Mouse (Mus musculus) cerebellum, adult 18-20 months (tissue): ENCODE results near the gene Slfn2.
"Not testable (repeated sequence)": the region's sequence is repeated elsewhere in the genome, so short reads cannot be mapped to it uniquely, and the experiment has no call there.

Source experiments
- DNase-seq, 2 experiments: peaks; one replicate each; pipeline ENCODE4 v3.0.0; 2021

The Slfn2 gene

DNA sequence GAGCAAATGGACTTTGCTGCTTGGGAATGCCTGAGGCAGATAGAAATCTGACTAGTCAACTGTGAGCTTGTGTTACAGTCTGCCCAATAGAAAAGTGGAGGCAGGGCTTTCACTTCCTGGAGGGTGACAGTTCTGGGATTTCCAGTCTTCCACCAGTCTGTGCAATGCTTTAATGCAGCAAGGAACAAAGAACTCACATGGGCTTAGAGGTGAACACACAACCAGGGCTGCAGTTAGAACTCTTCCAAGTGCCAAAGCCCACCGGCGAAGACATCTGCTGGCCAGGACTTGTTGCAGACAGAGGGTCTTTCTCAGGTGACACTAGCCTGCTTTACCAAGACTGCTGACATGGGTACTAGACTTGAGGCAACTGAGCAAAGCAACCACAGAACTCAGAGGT is at the start of gene Slfn2:
Gene Slfn2, plus strand, starts transcription at position 167 of the 400 bp plus-strand sequence.
- no peak for DNase-seq

GRCm38 (mm10) chr11:83016093-83016492 is 48.8 kb upstream of the Slfn2 start:
- DNase-seq, result no peak

- DNase-seq, result not testable (repeated sequence)
Observed at GRCm38 (mm10) chr11:83019561-83020519, 45.1 kb upstream of the Slfn2 start.

- DNase-seq, result no peak
Observed at GRCm38 (mm10) chr11:83020621-83021020, 44.3 kb upstream of the Slfn2 start, which contains the start of gene Slfn8. Slfn8 (minus strand) TSS chr11:83020810.

- DNase-seq, result not testable (repeated sequence)
Observed at GRCm38 (mm10) chr11:83038686-83039085, 26.2 kb upstream of the Slfn2 start.

GRCm38 (mm10) chr11:83039156-83039555 is 25.8 kb upstream of the Slfn2 start:
- DNase-seq, result no peak

GRCm38 (mm10) chr11:83039796-83040195 is 25.1 kb upstream of the Slfn2 start:
- DNase-seq, result no peak

DNA sequence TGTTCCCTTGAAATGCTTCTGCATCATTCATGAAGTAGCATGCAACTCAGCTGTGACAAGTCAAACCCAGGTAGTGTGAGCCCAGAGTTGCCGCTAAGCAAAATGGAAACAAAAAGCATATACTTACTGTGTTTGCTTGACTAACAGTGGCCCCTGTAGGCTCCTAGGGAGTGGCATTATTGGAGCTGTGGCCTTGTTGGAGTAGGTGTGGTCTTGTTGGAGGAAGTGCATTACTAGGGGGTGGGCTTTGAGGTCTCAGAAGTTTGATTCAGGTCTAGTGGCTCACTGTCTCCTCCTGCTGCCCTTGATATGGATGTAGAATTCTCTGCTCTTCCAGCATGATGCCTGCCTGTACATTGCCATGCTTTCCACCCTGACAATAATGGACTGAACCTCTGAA is 24.6 kb upstream of the Slfn2 start:
- no peak for DNase-seq

DNA sequence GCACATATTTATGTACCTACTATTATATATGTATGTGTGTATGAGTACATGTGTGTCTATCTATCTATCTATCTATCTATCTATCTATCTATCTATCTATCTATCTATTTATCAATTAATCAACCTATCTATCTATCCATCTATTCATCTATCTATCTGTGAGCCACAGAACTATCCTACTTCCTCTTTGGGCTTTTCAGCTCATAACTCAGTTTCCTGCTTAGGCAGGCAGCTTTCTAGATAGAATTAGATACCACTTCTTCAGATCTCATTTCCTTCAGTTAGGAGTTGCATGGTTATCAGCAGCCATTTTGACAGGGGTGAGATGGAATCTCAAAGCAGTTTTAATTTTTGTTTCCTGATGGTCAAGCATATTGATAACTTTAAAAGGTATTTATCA is 23.9 kb upstream of the Slfn2 start:
- no peak for DNase-seq

GRCm38 (mm10) chr11:83043891-83044290 is 21.0 kb upstream of the Slfn2 start:
- DNase-seq, result no peak

DNA sequence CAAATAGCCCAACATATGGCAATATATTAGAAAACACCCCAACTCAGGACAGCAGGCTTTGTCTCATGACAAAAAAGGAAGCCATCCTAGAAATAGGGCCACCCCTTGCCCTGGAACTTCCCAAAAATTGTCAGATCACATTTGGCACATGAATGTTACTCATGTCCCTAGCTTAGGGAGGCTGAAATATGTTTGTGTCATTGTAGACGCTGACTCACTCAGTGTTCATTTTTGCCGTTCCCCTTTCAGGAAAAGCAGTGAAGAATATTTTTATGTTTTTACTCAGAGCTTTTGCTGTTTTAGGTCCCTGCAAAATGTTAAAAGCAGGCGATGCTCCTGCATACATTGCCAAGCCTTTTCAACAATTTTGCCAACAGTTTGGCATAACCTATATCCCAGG is 19.3 kb upstream of the Slfn2 start:
- no peak for DNase-seq

DNA sequence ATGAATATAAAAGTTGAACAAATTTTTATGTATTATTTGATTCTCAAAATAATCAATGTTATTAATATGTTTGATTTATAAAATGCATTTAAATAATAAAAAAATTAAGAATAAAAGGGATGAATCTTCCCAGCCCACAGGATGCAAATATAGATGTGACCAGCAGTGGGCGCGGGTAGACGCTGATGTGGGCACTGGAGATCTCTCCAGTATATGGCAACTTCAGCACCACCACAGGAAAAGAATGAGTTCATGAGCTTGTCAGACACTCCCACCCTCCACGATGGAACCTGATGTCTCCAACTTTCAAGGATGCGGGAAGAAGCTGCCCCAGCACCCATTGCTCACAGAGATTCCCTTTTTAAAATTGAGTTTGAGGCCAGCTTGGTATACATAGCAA is 7.0 kb upstream of the Slfn2 start:
- DNase-seq, result peak; percentile 28 to 40

DNA sequence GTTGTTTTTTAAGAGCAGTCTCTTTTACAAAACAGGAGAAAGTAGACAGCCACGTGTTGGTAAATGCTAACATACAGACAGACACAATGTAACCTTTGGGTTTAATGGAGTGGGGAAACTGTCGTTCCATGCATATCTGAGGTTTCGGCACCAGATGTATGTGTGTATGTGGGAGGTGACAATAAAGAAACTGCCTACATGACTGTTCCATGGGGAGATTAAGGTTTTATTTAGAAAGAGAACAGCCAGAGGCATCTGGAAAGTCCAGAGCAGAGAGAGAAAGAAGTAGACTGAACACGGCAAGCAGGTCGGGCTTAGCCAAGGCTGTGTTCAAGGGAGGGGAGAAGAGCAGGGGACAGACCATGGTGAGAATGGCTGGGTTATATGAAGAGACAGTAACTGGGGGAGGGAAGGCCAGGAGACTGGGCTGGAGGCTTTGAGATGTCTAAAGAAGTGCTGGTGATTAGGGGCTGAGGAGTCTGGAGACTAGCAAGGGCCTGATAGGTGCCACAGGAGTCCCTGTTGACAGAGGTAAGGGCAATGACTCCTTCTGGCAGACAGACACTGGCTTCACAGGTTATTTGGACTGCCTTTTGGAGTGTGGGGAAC is 4.4 kb upstream of the Slfn2 start:
- DNase-seq, result no peak

- DNase-seq, result no peak
Observed at GRCm38 (mm10) chr11:83061806-83062205, 3.1 kb upstream of the Slfn2 start.

DNA sequence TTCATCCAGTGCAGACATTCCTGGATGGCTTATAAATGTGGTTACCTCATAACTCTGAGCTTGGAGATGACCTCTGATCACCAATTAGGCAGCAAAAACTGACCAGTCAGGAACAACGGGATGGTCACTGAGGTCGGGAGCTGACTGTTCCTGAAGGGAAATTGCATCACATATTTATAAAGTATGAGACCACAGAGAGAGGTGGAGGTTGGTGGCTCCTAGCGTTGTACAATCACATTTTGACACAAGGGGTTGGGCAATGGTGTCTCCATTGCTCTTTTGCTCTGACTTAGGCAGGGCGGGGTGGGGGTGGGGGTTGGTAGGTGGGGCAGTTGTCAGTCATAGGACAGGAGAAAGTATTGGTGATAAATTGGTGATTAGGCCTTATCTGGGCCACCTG is 1.8 kb upstream of the Slfn2 start:
- no peak for DNase-seq

DNA sequence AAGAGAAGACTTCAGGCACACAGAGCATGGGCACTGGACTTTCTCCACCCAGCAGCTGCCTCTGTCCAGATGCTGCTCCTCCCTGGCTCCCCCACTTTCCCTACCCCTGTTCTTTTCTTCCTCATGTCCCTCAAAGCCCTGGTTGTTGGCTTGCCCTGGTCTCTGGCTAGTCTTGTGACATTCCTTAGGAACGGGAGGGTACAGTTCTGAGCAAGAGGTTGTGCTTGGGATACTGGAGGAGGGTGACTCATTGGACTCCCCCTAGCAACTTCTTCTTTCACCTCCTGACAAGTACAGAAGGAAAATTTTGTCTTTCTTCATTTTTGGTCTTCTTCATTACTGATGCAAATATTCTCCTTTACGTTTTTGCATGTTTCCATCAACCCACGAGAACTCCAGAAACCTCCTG is 967 bp upstream of the Slfn2 start:
- no peak for DNase-seq

GRCm38 (mm10) chr11:83065441-83066344 is 781 bp downstream of the Slfn2 start:
- no peak for DNase-seq

DNA sequence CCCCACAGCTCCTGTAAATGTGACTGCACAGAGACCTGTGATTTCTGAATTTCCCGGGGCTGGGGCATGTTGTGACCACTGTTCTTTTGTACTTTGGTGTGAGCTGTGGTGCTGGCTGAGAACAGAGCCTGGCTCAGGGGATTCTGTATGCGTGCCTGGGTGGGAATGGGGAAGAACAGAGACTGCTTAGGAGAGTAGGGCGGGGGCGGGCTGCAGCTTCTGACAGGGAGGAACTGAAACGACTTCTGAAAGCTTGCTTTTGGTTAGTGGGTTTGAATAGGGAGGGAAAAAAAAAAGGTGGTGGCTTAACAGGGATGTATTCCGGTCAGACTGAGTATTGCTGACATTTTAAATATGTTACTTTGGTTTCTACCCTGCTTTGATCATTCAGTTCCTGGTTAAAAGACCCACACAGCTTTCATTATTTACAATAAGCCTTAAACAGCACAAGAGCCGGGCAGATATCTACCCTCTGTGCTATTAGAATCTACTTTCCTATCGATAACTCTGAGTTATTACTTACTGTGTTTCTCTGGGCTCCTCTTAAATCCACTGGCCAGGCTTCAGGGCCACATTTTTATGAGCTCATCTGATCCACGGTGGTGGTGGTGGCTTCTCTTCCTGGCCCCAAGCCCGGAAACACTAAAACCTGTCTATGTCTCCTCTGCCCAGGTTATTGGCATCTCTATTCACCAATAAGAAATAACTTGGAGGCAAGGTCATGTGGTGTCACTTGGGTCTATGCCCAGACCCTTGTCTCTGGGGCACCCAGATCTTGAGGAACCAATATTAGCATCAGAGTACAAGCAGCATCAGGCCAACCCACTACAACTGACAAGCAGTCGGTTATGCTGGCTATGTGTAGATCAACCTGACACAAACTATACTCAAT is 2.0 kb downstream of the Slfn2 start:
- DNase-seq, result no peak

- DNase-seq, result no peak
Observed at GRCm38 (mm10) chr11:83067982-83068694, 3.2 kb downstream of the Slfn2 start.

DNA sequence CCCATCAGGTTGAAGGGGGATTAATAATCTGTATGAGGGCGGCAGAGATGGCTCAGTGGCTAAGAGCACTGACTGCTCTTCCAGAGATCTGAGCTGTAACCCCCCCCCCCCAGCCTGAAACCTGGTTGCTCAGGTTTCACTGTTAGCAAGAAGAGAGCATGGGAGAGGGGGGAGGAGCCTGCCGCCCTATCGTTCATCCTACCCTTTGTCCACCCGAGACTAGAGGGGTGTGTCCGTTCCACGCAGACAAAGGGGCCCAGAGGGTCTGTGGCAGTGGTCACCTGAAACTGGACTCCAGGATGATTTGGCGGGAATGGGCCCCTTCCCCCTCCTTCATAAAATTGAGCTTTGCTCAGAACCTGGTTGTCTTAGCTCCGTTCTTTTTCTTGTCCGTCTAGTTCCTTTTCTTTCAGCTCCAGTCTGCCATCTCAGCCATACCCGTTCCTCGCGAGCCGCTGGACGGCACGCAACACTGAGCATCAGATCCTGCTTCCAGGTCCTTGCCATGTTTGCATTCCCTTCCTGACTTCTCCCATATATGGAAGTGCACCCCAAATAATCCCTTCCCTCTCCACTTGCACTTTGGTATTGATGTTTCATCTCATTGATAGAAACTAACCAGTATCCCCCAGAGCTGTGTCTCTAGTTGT is 5.5 kb downstream of the Slfn2 start:
- DNase-seq, result no peak
